Mouse (Mus musculus): ENCODE results near the gene Psg25. TPM values are rescaled to one million over a fixed set of nuclear protein-coding genes. Genes with fewer than 3 reads are reported as not detected.
"Not testable (repeated sequence)": the region's sequence is repeated elsewhere in the genome, so short reads cannot be mapped to it uniquely, and the experiment has no call there.

Gene Psg25
- total RNA-seq (2021): not detected
- long read RNA-seq, experiment 1: 0 reads
- long read RNA-seq, experiment 2: 0 reads

DNA sequence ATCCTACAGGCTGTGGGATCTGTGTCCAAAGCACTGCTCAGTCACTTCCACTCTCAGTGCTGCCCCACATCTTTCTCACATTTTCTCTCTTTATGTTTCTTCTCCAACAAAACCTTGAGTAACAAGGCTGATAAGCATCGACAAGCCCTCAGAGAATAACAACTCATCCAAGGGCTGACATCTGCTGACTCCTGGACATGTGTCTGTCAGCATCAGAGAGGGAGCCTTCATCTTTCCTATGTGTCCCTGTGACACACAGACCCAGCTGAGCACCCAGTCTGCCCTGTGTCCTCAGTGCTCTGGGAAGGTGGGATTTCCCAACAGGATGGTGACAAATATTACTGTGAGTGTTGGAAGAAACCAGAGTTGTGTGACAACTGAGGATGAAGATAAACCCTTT is at the start of gene Psg25:
TSS of gene Psg25 (minus strand) at position 101 of the 400 bp plus-strand sequence.
- intact Hi-C loops (cut with DNase I): no loop called here
- no peak for DNase-seq (ENCODE audit: low spot score in 2 of 2)

DNA sequence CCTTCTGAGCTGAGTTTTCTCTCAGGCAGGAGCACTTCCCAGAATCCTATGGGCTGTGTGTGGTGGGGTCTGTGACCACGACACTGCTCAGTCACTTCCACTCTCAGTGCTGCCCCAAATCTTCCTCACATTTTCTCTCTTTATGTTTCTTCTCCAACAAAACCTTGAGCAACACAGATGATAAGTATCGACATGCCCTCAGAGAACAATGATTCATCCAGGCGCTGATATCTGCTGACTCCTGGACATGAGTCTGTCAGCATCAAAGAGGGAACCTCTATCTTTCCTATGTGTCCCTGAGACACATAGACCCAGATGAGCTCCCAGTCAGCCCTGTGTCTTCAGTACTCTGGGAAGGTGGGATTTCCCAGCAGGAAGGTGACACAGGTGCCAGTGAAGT is 35.1 kb upstream of the Psg25 start, which contains the start of gene Psg27:
TSS of gene Psg27 (minus strand) at position 101 of the 400 bp plus-strand sequence.
- no peak for DNase-seq (ENCODE audit: low spot score in 2 of 2)
- intact Hi-C loops (cut with DNase I): no loop called here

DNA sequence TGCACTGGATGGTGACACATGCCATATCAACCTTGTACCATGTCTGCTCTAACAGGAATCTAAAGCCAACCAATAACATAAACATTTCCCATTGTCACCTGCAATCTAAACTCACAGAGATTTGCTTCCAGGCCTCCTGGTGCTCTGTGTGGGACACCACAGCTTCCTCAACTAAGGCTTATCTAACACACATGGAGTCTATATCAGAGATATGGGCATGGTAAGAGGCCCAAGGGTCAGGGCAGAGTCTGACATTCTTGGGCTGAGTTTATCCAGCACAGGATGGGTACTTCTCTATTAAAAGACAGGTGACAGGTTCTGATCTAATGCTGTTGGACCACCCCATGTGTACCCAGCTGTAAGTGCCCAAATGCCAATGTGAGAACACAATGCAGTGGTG is 27.8 kb upstream of the Psg25 start:
- DNase-seq (ENCODE audit: low spot score in 2 of 2): no peak
- intact Hi-C loops (cut with DNase I): no loop called here

DNA sequence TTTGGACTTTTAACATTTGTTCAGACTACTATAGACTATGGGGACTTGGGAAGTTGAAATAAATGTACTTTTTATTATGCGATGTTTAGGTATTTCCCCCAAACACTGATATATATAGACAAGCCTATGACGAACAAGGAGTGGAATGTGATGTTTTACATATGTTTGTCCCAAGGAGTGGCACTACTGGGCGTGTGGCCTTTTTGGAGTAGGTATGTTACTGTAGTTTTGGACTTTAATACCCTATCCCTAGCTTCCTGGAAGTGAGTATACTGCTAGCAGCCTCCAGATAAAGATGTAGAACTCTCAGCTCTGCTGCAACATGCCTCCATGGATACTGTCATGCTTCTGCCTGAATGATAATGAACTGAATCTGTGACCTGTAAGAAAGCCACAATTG is 23.7 kb upstream of the Psg25 start:
- DNase-seq (ENCODE audit: low spot score in 2 of 2): not testable (repeated sequence)

DNA sequence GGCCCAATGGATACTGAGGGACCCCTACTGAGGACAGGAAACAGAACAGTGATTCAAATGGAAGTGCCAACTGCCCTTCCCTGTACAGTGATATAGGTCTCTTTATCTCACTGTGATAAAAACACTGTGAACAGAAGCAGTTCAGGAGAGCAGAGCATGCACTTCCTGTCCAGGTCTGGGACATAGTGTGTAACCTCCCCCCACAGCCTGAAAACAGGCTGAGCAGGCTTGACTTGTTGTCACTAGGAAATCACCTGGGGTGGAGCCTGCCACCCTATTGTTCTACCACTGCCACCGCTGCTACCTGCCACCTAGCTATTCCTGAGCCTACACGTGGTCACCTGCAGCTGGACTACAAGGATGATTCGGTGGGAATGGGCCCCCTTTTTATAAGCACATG is 1.4 kb upstream of the Psg25 start:
- DNase-seq (ENCODE audit: low spot score in 2 of 2): no peak
- intact Hi-C loops (cut with DNase I): no loop called here

More for the DNA sequence above, 23.7 kb upstream of the Psg25 start:
- intact Hi-C loops (cut with DNase I): not testable (repeated sequence)

DNA sequence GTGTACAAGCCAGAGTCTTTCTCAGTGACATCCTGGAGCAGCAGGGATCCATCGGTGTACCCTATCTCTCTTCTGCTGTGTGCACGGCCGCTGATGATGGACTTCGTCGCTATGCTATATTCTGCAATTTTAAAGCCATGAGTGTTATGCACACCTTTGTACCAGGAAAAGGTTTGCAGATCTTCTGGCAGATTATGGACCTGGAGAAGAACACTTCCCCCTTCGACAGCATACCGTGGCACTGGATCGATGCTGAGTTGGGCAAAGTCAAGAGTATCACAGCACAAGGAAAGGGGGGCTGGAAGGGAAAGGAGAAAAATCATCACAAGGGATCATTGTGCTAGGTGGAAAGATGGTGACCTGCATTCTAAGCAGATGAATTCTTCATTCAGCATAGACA is 7.4 kb downstream of the Psg25 start:
- intact Hi-C loops (cut with DNase I): no loop called here
- no peak for DNase-seq (ENCODE audit: low spot score in 2 of 2)

DNA sequence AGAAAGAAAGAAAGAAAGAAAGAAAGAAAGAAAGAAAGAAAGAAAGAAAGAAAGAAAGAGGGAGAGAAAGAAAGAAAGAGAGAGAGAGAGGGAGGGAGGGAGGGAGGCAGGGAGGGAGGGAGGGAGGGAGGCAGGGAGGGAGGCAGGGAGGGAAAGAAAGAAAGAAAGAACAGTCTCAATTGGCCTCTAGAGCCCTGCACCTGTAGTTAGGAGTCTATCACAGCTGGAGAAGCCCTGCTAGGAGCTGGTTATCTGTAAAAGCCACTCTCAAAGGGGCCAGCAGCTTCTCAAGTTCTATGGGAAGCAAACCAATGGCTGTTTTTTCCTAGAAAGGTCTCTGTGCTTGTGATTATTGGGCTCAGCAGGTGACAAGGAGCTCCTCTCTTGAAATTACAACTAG is 19.2 kb downstream of the Psg25 start:
- intact Hi-C loops (cut with DNase I): not testable (repeated sequence)

DNA sequence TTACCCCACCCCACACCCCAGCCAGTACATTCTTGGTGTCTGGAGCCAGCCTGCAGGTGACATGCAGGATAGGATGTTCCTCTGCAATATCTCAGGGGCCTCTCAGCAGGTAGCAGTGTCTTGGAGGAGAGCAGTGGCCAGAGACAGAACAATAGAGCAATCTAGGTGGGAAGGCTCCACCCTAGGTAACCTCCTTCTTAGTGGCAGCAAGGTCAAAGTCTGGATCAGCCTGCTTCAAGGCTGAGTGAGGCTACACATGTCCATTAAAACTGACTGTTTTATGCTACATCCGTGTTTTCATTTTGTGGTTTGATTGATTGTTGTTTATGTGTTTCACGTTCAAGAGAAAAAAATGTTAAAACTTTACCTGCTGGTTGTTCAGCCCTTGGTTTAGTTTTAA is 19.7 kb downstream of the Psg25 start:
- intact Hi-C loops (cut with DNase I); DNase-seq (ENCODE audit: low spot score in 2 of 2): not testable (repeated sequence)

More for the DNA sequence above, 19.2 kb downstream of the Psg25 start:
- DNase-seq (ENCODE audit: low spot score in 2 of 2): not testable (repeated sequence)

DNA sequence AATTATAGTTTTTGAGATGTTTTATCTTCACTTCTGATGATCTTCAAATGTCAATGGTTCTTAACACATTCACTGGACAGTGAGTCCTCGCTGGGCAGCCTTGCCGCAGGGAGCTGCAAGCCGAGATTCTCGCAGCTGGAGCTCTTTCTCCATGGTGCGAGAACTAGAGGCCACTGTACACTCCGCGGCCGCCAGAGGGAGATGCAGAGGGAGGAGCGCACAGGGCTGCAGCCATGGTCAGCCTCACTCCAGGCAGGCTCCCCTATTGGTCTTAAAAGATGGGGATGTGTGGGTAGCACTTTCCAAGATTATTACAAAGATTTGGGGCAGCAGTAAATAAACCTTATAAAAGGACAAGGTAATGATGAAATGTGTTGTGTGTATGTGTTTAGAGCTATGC is 20.6 kb downstream of the Psg25 start:
- DNase-seq (ENCODE audit: low spot score in 2 of 2): no peak
- intact Hi-C loops (cut with DNase I): no loop called here

DNA sequence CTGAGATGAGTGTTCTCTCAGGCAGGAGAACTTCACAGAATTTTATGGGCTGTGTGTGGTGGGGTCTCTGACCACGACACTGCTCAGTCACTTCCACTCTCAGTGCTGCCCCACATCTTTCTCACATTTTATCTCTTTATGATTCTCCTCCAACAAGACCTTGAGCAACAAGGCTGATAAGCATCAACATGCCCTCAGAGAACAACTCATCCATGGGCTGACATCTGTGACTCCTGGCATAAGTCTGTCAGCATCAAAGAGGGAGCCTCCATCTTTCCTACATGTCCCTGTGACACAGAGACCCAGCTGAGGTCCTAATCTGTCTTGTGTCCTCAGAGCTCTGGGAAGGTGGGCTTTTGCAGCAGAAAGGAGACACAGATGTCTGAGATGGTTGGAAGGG is 48.0 kb downstream of the Psg25 start, which contains the start of gene Psg26:
TSS of gene Psg26 (minus strand) at position 101 of the 400 bp plus-strand sequence.
- no peak for DNase-seq (ENCODE audit: low spot score in 2 of 2)
- intact Hi-C loops (cut with DNase I): no loop called here

Other genes starting within 250 kb of the Psg25 start
- not detected for gene Psg18, start 177.3 kb downstream of the Psg25 start, total RNA-seq (2021)
- not detected for gene Psg28, start 100.2 kb downstream of the Psg25 start, total RNA-seq (2021)
- not detected for gene Psg26, start 48.1 kb downstream of the Psg25 start, total RNA-seq (2021)
- not detected for gene Psg27, start 35.0 kb upstream of the Psg25 start, total RNA-seq (2021)
- gene Psg23, start 84.2 kb upstream of the Psg25 start, total RNA-seq (2021): not detected
- gene Psg21, start 124.5 kb upstream of the Psg25 start, total RNA-seq (2021): not detected
- gene Psg20, start 153.9 kb upstream of the Psg25 start, total RNA-seq (2021): not detected
- not detected for gene Psg22, start 185.8 kb upstream of the Psg25 start, total RNA-seq (2021)